Mouse (Mus musculus) liver, adult 10 weeks (tissue): Measurements from ENCODE around the gene Limd1. TPM values are rescaled to one million over a fixed set of nuclear protein-coding genes. Genes with fewer than 3 reads are reported as not detected.

Experiments used
- polyA plus RNA-seq: library from polyadenylated mRNA; stranded (reverse); fragments of 350-450 nt; fragmentation: Illumina TruSeq; extraction: RNeasy Lipid Tissue Mini Kit (QIAGEN cat#74804); gene quantifications from one replicate; pipeline ENCODE4 v1.2.3, GENCODE M21; 2014; ENCODE audit warnings: low read depth, low replicate concordance

The Limd1 gene
- 8.8 TPM for polyA plus RNA-seq

DNA sequence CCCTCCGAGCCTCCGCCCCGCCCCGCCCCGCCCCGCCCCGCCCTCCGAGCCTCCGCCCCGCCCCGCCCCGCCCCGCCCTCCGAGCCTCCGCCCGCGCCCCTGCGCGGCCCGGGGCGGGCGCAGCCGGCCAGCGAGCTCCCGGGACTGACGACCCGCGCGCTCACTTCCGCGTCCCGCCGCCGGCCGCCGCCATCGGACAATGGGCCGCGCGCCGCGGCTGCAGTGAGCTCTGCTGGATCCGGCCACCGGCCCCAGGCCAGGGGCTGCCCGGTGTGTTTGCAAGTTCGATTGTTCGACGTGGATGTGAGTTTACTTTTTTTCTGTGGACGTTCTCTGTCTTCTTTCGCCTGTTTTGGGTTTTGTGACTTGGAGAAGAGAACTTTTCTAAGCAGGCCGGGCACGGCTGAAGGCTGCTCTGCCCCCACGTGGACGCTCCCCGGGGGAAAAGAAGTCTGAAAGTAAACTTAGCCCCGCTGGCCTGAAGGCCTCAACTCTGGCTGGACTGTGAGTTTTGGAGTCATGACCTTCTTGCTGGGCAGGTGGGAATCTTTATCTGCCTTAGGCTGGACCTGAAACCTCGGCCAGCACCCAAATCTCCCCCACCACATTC lies at the start of gene Limd1:
Limd1 (plus strand) TSS at position 121 of the 610 bp plus-strand sequence.

DNA sequence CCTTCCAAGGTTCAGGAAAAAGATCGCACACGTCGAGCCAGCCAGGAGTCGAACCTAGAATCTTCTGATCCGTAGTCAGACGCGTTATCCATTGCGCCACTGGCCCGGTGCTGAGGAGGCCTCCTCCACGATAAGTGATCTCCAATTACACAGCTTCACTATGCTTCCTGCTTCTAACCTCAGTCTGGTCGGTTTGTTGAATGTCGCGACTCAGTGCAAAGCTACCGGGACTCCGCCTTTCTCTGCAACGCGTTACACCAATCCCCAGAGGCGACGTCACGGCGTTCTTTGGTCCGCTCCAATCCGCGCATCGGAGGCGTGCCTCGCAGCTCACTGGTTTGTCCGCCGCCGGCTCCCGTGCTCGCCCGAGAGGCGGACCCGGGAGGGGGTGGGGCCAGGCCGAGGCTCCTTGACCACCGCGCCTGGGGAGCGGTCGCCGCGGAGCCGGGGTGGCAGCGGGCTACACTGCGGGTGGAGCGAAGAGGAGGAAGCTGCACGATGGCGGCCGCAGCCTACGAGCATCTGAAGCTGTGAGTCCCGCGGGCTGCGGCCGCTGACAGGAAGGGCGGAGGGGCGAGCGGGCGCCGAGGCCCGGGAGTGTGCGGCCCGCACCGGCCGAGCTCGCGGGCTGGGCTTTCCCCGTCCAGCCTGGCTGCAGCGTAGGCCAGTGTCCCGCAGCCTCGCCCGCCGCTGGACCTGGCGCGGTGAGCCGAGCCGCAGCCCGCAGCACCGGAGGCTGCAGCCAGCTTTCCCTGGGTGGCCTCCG lies 51.1 kb downstream of the Limd1 start, which contains the start of gene Sacm1l:
Sacm1l (plus strand) TSS at position 368 of the 766 bp plus-strand sequence.

Other genes with a start within 250 kb of the Limd1 start
- 0.29 TPM for gene Tmem158, start 217.9 kb upstream of the Limd1 start, polyA plus RNA-seq
- gene Lars2, start 111.8 kb upstream of the Limd1 start, polyA plus RNA-seq: 11.8 TPM
- gene Sacm1l, start 51.1 kb downstream of the Limd1 start, polyA plus RNA-seq: 121 TPM
- gene Slc6a20b, start 153.9 kb downstream of the Limd1 start, polyA plus RNA-seq: not detected
- gene Ccr9, start 199.7 kb downstream of the Limd1 start, polyA plus RNA-seq: 0.48 TPM
- gene Slc6a20a, start 200.2 kb downstream of the Limd1 start, polyA plus RNA-seq: 0.16 TPM
- 33.2 TPM for gene Lztfl1, start 239.0 kb downstream of the Limd1 start, polyA plus RNA-seq